Mouse (Mus musculus) forebrain, embryonic 14.5 days (tissue): ENCODE measurements at regions not wholly inside any gene's neighbourhood (a gene's known extent, or its start where the extent isn't known, plus 50 kb on each side); places are given as distances from the start of the nearest gene placed in this dataset.
"Not testable (repeated sequence)": the region's sequence is repeated elsewhere in the genome, so short reads cannot be mapped to it uniquely, and the experiment has no call there.

Source experiments
- ATAC-seq: fragments of 200-750 bp; cut with Nextera tagmentation; 2 replicates; pipeline ENCODE4 v1.8.0; 2017; ENCODE audit warnings: mild to moderate bottlenecking, moderate library complexity
- DNase-seq: peaks from one replicate; pipeline ENCODE4 v3.0.0-alpha.2; 2015; ENCODE audit warnings: low spot score
- H3K27ac ChIP-seq: fragments of 300-500 bp; sonication (generic); 2 replicates; pipeline ENCODE4 v1.5.1; 2014; ENCODE audit warnings: low read depth, mild to moderate bottlenecking, control low read depth, low read length, moderate library complexity
- H3K27me3 ChIP-seq: fragments of 300-500 bp; sonication (generic); replicated peaks from 2 replicates; pipeline ENCODE4 v1.6.1; 2014; ENCODE audit warnings: low read length, control low read depth, mixed read lengths; ENCODE audit not compliant: control insufficient read depth, insufficient read depth
- H3K36me3 ChIP-seq: fragments of 300-500 bp; sonication (generic); 2 replicates; pipeline ENCODE4 v1.6.1; 2014; ENCODE audit warnings: low read length, control low read depth; ENCODE audit not compliant: control insufficient read depth, insufficient read depth
- H3K4me1 ChIP-seq: fragments of 300-500 bp; sonication (generic); 2 replicates; pipeline ENCODE4 v1.6.1; 2014; ENCODE audit warnings: antibody characterized with exemption, low read length, control low read depth; ENCODE audit not compliant: control insufficient read depth, insufficient read depth
- H3K4me2 ChIP-seq: fragments of 300-500 bp; sonication (generic); 2 replicates; pipeline ENCODE4 v1.6.1; 2014; ENCODE audit warnings: mild to moderate bottlenecking, control low read depth, low read length
- H3K4me3 ChIP-seq: fragments of 300-500 bp; sonication (generic); 2 replicates; pipeline ENCODE4 v1.5.1; 2014; ENCODE audit warnings: low read depth, low read length, control low read depth
- H3K9ac ChIP-seq: fragments of 300-500 bp; sonication (generic); 2 replicates; pipeline ENCODE4 v1.6.1; 2014; ENCODE audit warnings: mild to moderate bottlenecking, low read length, control low read depth, moderate library complexity
- H3K9me3 ChIP-seq: fragments of 300-500 bp; sonication (generic); replicated peaks from 2 replicates; pipeline ENCODE4 v1.6.1; 2016; ENCODE audit warnings: low read length, control low read depth, mixed read lengths; ENCODE audit not compliant: control insufficient read depth
- WGBS: fragments of 180-500 bp; shearing (Covaris S2); extraction: QIAGEN DNeasy Blood & Tissue Kit; methylation state at CpG from one replicate; pipeline ENCODE4 v1.1.7; 2014; 5-methylcytosine and 5-hydroxymethylcytosine counted together

- Histone ChIP-seq H3K27ac (no peak overlapping the region), H3K27me3 (no peaks in the 10 kb centered on the region), H3K4me1 (no peaks in the 10 kb centered on the region), H3K4me2 (no peak overlapping the region), H3K9me3 (no peaks in the 10 kb centered on the region), H3K4me3 (no peak overlapping the region), H3K36me3 (no peaks in the 10 kb centered on the region), H3K9ac (no peak overlapping the region)
- no peak for ATAC-seq
- DNase-seq: no peak
- WGBS: 89% methylated on average over 6 of the region's 6 CpGs
These were observed 181.6 kb downstream of the Osr1 start for GRCm38 (mm10) chr12:9751261-9752078.

- Histone ChIP-seq H3K4me2 (no peak overlapping the region), H3K4me3 (no peak overlapping the region), H3K27ac (no peak overlapping the region), H3K4me1 (no peaks in the 10 kb centered on the region), H3K9ac (no peak overlapping the region), H3K27me3 (no peaks in the 10 kb centered on the region), H3K9me3 (no peaks in the 10 kb centered on the region), H3K36me3 (no peaks in the 10 kb centered on the region)
- 74% methylated on average over 6 of the region's 6 CpGs for WGBS
- no peak for DNase-seq
- no peak for ATAC-seq
These were observed 182.1 kb downstream of the Osr1 start for GRCm38 (mm10) chr12:9752079-9752450.

GRCm38 (mm10) chr12:9756411-9756810, 186.5 kb downstream of the Osr1 start:
- H3K4me2 ChIP-seq: no peak overlapping the region
- 95% methylated on average over 1 of the region's 1 CpGs for WGBS
- no peaks in the 10 kb centered on the region for H3K9me3 ChIP-seq
- no peaks in the 10 kb centered on the region for H3K27me3 ChIP-seq
- H3K36me3 ChIP-seq: no peaks in the 10 kb centered on the region
- H3K9ac ChIP-seq: no peak overlapping the region
- no peak overlapping the region for H3K4me3 ChIP-seq
- no peak for ATAC-seq
- DNase-seq: no peak
- H3K27ac ChIP-seq: no peak overlapping the region
- no peaks in the 10 kb centered on the region for H3K4me1 ChIP-seq

GRCm38 (mm10) chr12:9760818-9761217, 190.9 kb downstream of the Osr1 start:
- WGBS: 74% methylated on average over 5 of the region's 5 CpGs
- Histone ChIP-seq H3K27me3 (no peaks in the 10 kb centered on the region), H3K27ac (no peak overlapping the region), H3K36me3 (no peaks in the 10 kb centered on the region), H3K9ac (no peak overlapping the region), H3K4me2 (no peak overlapping the region), H3K4me1 (no peaks in the 10 kb centered on the region), H3K4me3 (no peak overlapping the region), H3K9me3 (no peaks in the 10 kb centered on the region)
- DNase-seq (no peak), ATAC-seq (no peak)

- H3K9ac ChIP-seq, H3K27me3 ChIP-seq, H3K4me2 ChIP-seq, DNase-seq, H3K36me3 ChIP-seq, H3K4me3 ChIP-seq, H3K9me3 ChIP-seq, H3K4me1 ChIP-seq, ATAC-seq, H3K27ac ChIP-seq: not testable (repeated sequence)
- 74% methylated on average over 2 of the region's 2 CpGs for WGBS
These were observed 192.4 kb downstream of the Osr1 start for GRCm38 (mm10) chr12:9762291-9762811.

GRCm38 (mm10) chr12:9762842-9763241, 192.9 kb downstream of the Osr1 start:
- Histone ChIP-seq H3K27me3 (no peaks in the 10 kb centered on the region), H3K9me3 (no peaks in the 10 kb centered on the region), H3K9ac (no peak overlapping the region), H3K4me2 (no peak overlapping the region), H3K36me3 (no peaks in the 10 kb centered on the region), H3K4me3 (no peak overlapping the region), H3K27ac (no peak overlapping the region), H3K4me1 (no peaks in the 10 kb centered on the region)
- DNase-seq: no peak
- WGBS: 90% methylated on average over 2 of the region's 2 CpGs
- ATAC-seq: no peak

- Histone ChIP-seq H3K27ac (no peak overlapping the region), H3K27me3 (no peaks in the 10 kb centered on the region), H3K9me3 (no peaks in the 10 kb centered on the region), H3K4me1 (no peaks in the 10 kb centered on the region), H3K4me3 (no peak overlapping the region), H3K9ac (no peak overlapping the region), H3K36me3 (no peaks in the 10 kb centered on the region), H3K4me2 (no peak overlapping the region)
- ATAC-seq (no peak), DNase-seq (no peak)
- WGBS: 89% methylated on average over 4 of the region's 4 CpGs
These were observed 201.0 kb downstream of the Osr1 start for GRCm38 (mm10) chr12:9770908-9771307.

GRCm38 (mm10) chr12:9772875-9773274, 203.0 kb downstream of the Osr1 start:
- H3K4me1 ChIP-seq: no peaks in the 10 kb centered on the region
- ATAC-seq (no peak), DNase-seq (no peak)
- no peak overlapping the region for H3K9ac ChIP-seq
- H3K36me3 ChIP-seq: no peaks in the 10 kb centered on the region
- H3K4me2 ChIP-seq: no peak overlapping the region
- no peaks in the 10 kb centered on the region for H3K9me3 ChIP-seq
- no peak overlapping the region for H3K27ac ChIP-seq
- 91% methylated on average over 1 of the region's 1 CpGs for WGBS
- no peaks in the 10 kb centered on the region for H3K27me3 ChIP-seq
- H3K4me3 ChIP-seq: no peak overlapping the region

GRCm38 (mm10) chr12:9802284-9802683, 232.4 kb downstream of the Osr1 start:
- no peak overlapping the region for H3K27ac ChIP-seq
- DNase-seq: no peak
- no peak overlapping the region for H3K4me3 ChIP-seq
- H3K4me1 ChIP-seq: no peaks in the 10 kb centered on the region
- no peaks in the 10 kb centered on the region for H3K9me3 ChIP-seq
- ATAC-seq: no peak
- no peak overlapping the region for H3K9ac ChIP-seq
- H3K36me3 ChIP-seq: no peaks in the 10 kb centered on the region
- WGBS: 80% methylated on average over 3 of the region's 3 CpGs
- H3K4me2 ChIP-seq: no peak overlapping the region
- H3K27me3 ChIP-seq: no peaks in the 10 kb centered on the region
